Mouse (Mus musculus) G1E (cell line): Measurements from ENCODE around the gene Tsr1.

Experiments used
- CTCF ChIP-seq: IDR thresholded peaks from 2 replicates; pipeline ENCODE4 v1.5.1; 2012; ENCODE audit warnings: low read depth, low read length, inconsistent platforms, mixed read lengths
- GATA1 ChIP-seq: IDR thresholded peaks from 2 replicates; pipeline ENCODE4 v1.6.1; 2012; ENCODE audit warnings: borderline replicate concordance, low read length, inconsistent platforms, mixed read lengths
- TAL1 ChIP-seq: conservative IDR thresholded peaks from 2 replicates; pipeline ENCODE4 v1.6.1; 2012; ENCODE audit warnings: low read depth, low read length, inconsistent platforms, mixed read lengths

DNA sequence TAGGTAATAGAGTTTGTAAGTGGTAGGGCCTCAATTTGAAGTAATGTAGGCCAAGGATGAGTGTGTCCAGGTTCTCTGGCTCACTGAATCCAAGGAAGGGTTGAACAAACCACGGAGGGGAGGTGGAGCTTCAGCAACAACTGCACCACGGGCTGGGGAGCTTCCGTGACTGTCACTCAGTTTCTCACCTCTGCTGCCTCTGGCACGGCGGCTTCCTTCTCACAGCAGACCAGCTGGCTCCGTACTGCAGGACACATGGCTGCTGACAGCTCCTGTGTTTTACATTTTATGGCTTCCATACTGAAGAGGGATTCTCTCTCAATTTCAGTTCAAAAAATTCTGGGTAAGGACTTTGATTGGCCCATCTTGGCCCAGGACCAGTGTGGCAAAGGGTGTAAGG, 21.4 kb downstream of the Tsr1 start:
- TF ChIP-seq CTCF (no peak), GATA1 (no peak), TAL1 (no peak)
